Mouse (Mus musculus) bone marrow, adult 2 months (tissue): ENCODE measurements around the gene Usp17la.

ENCODE experiments used
- CTCF ChIP-seq: fragments of 200-500 bp; IDR thresholded peaks from 2 replicates; pipeline ENCODE4 v1.5.1; 2011; ENCODE audit warnings: low read length, control low read depth; ENCODE audit not compliant: control insufficient read depth, insufficient read depth
- POLR2A ChIP-seq: fragments of 200-500 bp; IDR thresholded peaks from 2 replicates; pipeline ENCODE4 v1.6.1; 2011; ENCODE audit warnings: low read depth, mild to moderate bottlenecking, control low read depth, low read length, borderline replicate concordance; ENCODE audit not compliant: control insufficient read depth

DNA sequence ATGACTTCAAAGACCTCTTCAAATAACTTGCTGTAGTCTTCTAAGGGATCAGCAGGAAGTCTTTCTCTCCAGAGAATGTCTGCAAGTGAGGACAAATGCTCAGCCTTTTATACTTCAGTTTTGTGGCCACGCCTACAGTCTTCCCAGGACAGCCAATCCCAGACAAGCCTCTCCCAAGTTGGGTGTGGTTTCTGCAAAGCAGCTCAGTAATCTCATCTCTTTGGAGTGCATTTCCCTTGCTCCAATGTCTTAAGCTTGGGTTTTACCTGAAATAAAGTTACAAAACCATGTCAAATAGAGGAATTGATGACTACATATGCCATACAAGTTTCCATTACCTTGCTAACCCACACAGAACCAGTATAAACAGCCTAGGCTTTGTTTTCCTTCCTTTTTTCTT, 14.3 kb upstream of the Usp17la start, which contains the start of gene Usp17lb:
- TF ChIP-seq CTCF = no peak
- TF ChIP-seq POLR2A = no peak
